Mouse (Mus musculus) lung, adult 2 months (tissue): ENCODE results near the gene Ccdc162.
A peak's percentile ranks its signal among the peaks of the same experiment; 100 is the strongest.

Experiments
- CTCF ChIP-seq: fragments of 200-500 bp; IDR thresholded peaks from 2 replicates; pipeline ENCODE4 v1.5.1; 2011; ENCODE audit warnings: mild to moderate bottlenecking, low read length, control low read depth; ENCODE audit not compliant: insufficient read depth
- POLR2A ChIP-seq: fragments of 200-500 bp; IDR thresholded peaks from 2 replicates; pipeline ENCODE4 v1.6.1; 2011; ENCODE audit warnings: low read depth, mild to moderate bottlenecking, control low read depth, low read length, borderline replicate concordance; ENCODE audit errors: extremely low read depth

- no peak for TF ChIP-seq CTCF
- peak; percentile 73; the same call in 1 of the 2 replicates for TF ChIP-seq POLR2A
These were observed 226.5 kb downstream of the Ccdc162 start, which contains the start of the genes Smpd2 and Ppil6 for GRCm38 (mm10) chr10:41489708-41490517.
